Mouse (Mus musculus) Patski (cell line): ENCODE data around the gene Gtf3c4. TPM values are rescaled to one million over a fixed set of nuclear protein-coding genes. Genes with fewer than 3 reads are reported as not detected.

ENCODE experiments used
- ATAC-seq: fragments of 100-300 bp; one replicate; pipeline ENCODE4 v1.8.0; 2021
- CTCF ChIA-PET: fragments of 350-600 bp; sonication (Branson Sonifier 250); formaldehyde crosslinking; loops from one replicate; lab custom pipeline; 2022; ENCODE audit warnings: inconsistent platforms; lab: Charles Lee
- POLR2A ChIA-PET: fragments of 350-600 bp; sonication (Branson Sonifier 250); formaldehyde crosslinking; loops from one replicate; lab custom pipeline; 2022; ENCODE audit warnings: antibody characterized with exemption, inconsistent platforms; lab: Charles Lee
- DNase-seq: peaks from one replicate; pipeline ENCODE4 v3.0.0-alpha.2; 2011; ENCODE audit warnings: low read depth, low spot score
- H3K27me3 ChIP-seq: fragments of 371-371 bp; one replicate; pipeline ENCODE4 v1.5.1; 2021
- CTCF ChIP-seq: fragments of 100-300 bp; IDR thresholded peaks from one replicate; pipeline ENCODE4 v1.5.1; 2021
- in situ Hi-C: fragments of 300-500 bp; cut with MboI; formaldehyde crosslinking; loops from 3 replicates; pipeline ENCODE4 v1.11.1; 2018; ENCODE audit warnings: low pct_unique_long_range_greater_than_20kb, mixed read lengths
- polyA plus RNA-seq: library from polyadenylated mRNA; unstranded; gene quantifications from one replicate; pipeline ENCODE4 v1.2.3, GENCODE M21; 2021

Gene Gtf3c4
- polyA plus RNA-seq, 1 experiment from 2014 or later = 22.8 TPM

- ChIA-PET POLR2A (no interaction called here), CTCF (no interaction called here)
- ATAC-seq (no peak), DNase-seq (no peak)
- in situ Hi-C loops = no loop called here
- peaks cover 19% of the 10 kb centered on the region for H3K27me3 ChIP-seq
- no peak for TF ChIP-seq CTCF
Measured at GRCm38 (mm10) chr2:28803406-28803805, 36.8 kb downstream of the Gtf3c4 start.

- TF ChIP-seq CTCF = no peak
- H3K27me3 ChIP-seq = peaks cover 13% of the 10 kb centered on the region
- ChIA-PET CTCF (no interaction called here), POLR2A (no interaction called here)
- DNase-seq (no peak), ATAC-seq (no peak)
- in situ Hi-C loops = no loop called here
Measured at GRCm38 (mm10) chr2:28799575-28799974, 40.6 kb downstream of the Gtf3c4 start.

- ChIA-PET POLR2A (no interaction called here), CTCF (no interaction called here)
- DNase-seq (no peak), ATAC-seq (no peak)
- in situ Hi-C loops = no loop called here
- no peak for TF ChIP-seq CTCF
- peaks cover 20% of the 10 kb centered on the region for H3K27me3 ChIP-seq
Measured at GRCm38 (mm10) chr2:28798390-28798789, 41.8 kb downstream of the Gtf3c4 start.

GRCm38 (mm10) chr2:28797490-28798106, 42.6 kb downstream of the Gtf3c4 start:
- peaks cover 19% of the 10 kb centered on the region for H3K27me3 ChIP-seq
- CTCF ChIA-PET = no interaction called here
- ATAC-seq (no peak), DNase-seq (no peak)
- in situ Hi-C loops = no loop called here
- POLR2A ChIA-PET = interaction anchor here (0.6 kb wide), 2 partner anchors 24 to 71 kb away, joined by 3 to 4 read pairs; no protein-coding TSS in a partner anchor
- no peak for TF ChIP-seq CTCF

- ChIA-PET POLR2A (no interaction called here), CTCF (interaction anchor here (1.5 kb wide), 1 partner anchor 8 kb away, joined by 3 read pairs; no protein-coding TSS in a partner anchor)
- in situ Hi-C loops = no loop called here
- DNase-seq (no peak), ATAC-seq (no peak)
- TF ChIP-seq CTCF = no peak
- peaks cover 16% of the 10 kb centered on the region for H3K27me3 ChIP-seq
Measured at GRCm38 (mm10) chr2:28796298-28796697, 43.9 kb downstream of the Gtf3c4 start.

- ChIA-PET POLR2A (no interaction called here), CTCF (no interaction called here)
- TF ChIP-seq CTCF = no peak
- in situ Hi-C loops = no loop called here
- DNase-seq (no peak), ATAC-seq (no peak)
- H3K27me3 ChIP-seq = peaks cover 16% of the 10 kb centered on the region
Measured at GRCm38 (mm10) chr2:28794623-28795022, 45.5 kb downstream of the Gtf3c4 start.

GRCm38 (mm10) chr2:28792931-28793610, 47.1 kb downstream of the Gtf3c4 start:
- no peak for TF ChIP-seq CTCF
- DNase-seq (no peak), ATAC-seq (no peak)
- ChIA-PET POLR2A (no interaction called here), CTCF (interaction anchor here (1.1 kb wide), 1 partner anchor 17 kb away, joined by 3 read pairs; no protein-coding TSS in a partner anchor)
- peaks cover 16% of the 10 kb centered on the region for H3K27me3 ChIP-seq
- in situ Hi-C loops = no loop called here

- CTCF ChIA-PET = no interaction called here
- DNase-seq (no peak), ATAC-seq (no peak)
- TF ChIP-seq CTCF = no peak
- H3K27me3 ChIP-seq = peaks cover 30% of the 10 kb centered on the region
- in situ Hi-C loops = no loop called here
- POLR2A ChIA-PET = no interaction called here
Measured at GRCm38 (mm10) chr2:28787067-28787619, 53.0 kb downstream of the Gtf3c4 start.

GRCm38 (mm10) chr2:28786355-28787066, 53.6 kb downstream of the Gtf3c4 start:
- ATAC-seq (no peak), DNase-seq (no peak)
- ChIA-PET CTCF (no interaction called here), POLR2A (no interaction called here)
- no peak for TF ChIP-seq CTCF
- in situ Hi-C loops = no loop called here
- peaks cover 30% of the 10 kb centered on the region for H3K27me3 ChIP-seq

GRCm38 (mm10) chr2:28781310-28781709, 58.9 kb downstream of the Gtf3c4 start:
- H3K27me3 ChIP-seq = peaks cover 32% of the 10 kb centered on the region
- in situ Hi-C loops = no loop called here
- ATAC-seq (no peak), DNase-seq (no peak)
- ChIA-PET POLR2A (no interaction called here), CTCF (no interaction called here)
- no peak for TF ChIP-seq CTCF
